Mouse (Mus musculus): ENCODE measurements around the gene Usp7. TPM values are rescaled to one million over a fixed set of nuclear protein-coding genes. Genes with fewer than 3 reads are reported as not detected.

Usp7 gene
- polyA plus RNA-seq, 1 experiment from 2014 or later: 15.7 TPM

DNA sequence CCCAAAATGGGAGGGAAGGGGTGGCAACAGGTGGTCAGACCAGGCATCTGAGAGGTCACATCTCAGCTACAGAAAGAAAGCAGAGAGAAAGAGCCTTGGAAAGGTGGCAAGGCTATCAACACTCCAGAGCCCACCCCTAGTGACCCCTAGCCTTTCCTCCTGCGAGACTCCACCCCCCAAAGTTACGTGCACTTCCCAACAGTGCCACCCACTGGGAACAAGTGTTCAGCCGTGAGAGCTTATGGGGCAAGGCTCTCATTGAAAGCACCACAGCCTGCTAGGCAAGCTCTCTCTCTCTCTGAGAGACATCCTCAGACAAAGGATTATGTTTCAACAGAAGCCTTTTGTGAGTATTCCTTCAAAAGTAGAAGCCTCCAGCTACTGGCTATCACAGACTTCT, 2.8 kb upstream of the Usp7 start:
- Histone ChIP-seq H3K9me3 (ENCODE audit: control insufficient read depth, low read length) (no peaks in the 10 kb centered on the region), H3K4me2 (replicated peaks; ENCODE audit: low read depth) (no peak overlapping the region), H3K27ac (replicated peaks) (no peak overlapping the region), H3K27me3 (ENCODE audit: control insufficient read depth, insufficient read depth, low read length) (no peaks in the 10 kb centered on the region), H3K4me3 (ENCODE audit: low read depth, low read length) (no peak overlapping the region), H3K9ac (ENCODE audit: low read length) (no peak overlapping the region), H3K4me1 (replicated peaks; ENCODE audit: control insufficient read depth, insufficient read depth) (no peaks in the 10 kb centered on the region), H3K36me3 (ENCODE audit: control insufficient read depth, insufficient read depth, low read length) (no peaks in the 10 kb centered on the region)
- WGBS: 5% methylated on average over 3 of the region's 3 CpGs
- ATAC-seq (ENCODE audit: low FRiP score, low TSS enrichment) (no peak), DNase-seq (ENCODE audit: low spot score) (no peak)
- TF ChIP-seq EP300 (optimal IDR thresholded peaks at IDR 0.05) (no peak), CTCF (IDR thresholded peaks at IDR 0.05; ENCODE audit: low read depth) (peak; percentile 53)

DNA sequence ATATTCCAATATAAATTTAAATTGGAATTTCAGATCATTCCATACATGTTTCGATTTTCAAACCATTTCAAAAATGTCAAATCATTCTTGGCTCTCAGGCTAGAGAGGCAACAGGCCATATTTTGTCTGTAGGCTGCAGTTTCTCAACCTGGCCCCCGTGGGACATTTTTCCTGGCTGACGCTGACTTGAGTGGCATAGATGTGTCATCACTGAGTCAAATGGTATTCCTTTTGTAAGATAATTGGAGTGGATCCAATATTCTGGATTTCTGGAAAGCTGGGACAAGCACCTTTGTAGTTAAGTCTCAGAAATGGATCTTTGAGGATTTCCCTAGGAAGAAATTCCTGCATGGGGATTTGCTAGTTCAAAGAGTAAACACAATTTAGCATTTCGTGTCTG, 1.2 kb downstream of the Usp7 start:
- TF ChIP-seq EP300 (optimal IDR thresholded peaks at IDR 0.05): no peak
- TF ChIP-seq CTCF (IDR thresholded peaks at IDR 0.05; ENCODE audit: low read depth): no peak
- DNase-seq (ENCODE audit: low spot score) (no peak), ATAC-seq (ENCODE audit: low FRiP score, low TSS enrichment) (no peak)
- no peaks in the 10 kb centered on the region for H3K27me3 ChIP-seq (ENCODE audit: control insufficient read depth, insufficient read depth, low read length)
- no peaks in the 10 kb centered on the region for H3K9me3 ChIP-seq (ENCODE audit: control insufficient read depth, low read length)
- no peaks in the 10 kb centered on the region for H3K4me1 ChIP-seq (replicated peaks; ENCODE audit: control insufficient read depth, insufficient read depth)
- no peak overlapping the region for H3K4me2 ChIP-seq (replicated peaks; ENCODE audit: low read depth)
- no peaks in the 10 kb centered on the region for H3K36me3 ChIP-seq (ENCODE audit: control insufficient read depth, insufficient read depth, low read length)
- H3K4me3 ChIP-seq (ENCODE audit: low read depth, low read length): no peak overlapping the region
- 71% methylated on average over 4 of the region's 4 CpGs for whole genome bisulfite sequencing
- no peak overlapping the region for H3K27ac ChIP-seq (replicated peaks)
- no peak overlapping the region for H3K9ac ChIP-seq (ENCODE audit: low read length)

DNA sequence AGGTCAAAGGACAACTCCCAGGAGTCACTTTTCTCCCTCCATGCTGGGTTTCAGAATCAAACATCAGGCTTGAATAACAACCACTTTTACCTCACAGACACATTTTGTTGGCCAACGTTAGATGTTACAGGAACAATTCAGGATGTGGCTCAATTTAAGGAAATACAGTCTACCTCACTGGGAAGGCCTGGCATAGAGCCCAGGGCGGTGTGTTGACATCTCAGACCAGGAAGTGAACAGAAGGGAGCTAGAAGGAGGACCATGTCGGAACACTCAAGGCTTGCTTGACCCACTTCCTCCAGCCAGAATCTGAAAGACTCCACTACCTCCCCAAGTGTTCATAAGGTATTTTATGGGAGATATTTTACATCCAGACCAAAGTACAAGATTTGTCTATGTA, 7.4 kb downstream of the Usp7 start:
- no peak overlapping the region for H3K9ac ChIP-seq (ENCODE audit: low read length)
- 41% methylated on average over 3 of the region's 3 CpGs for WGBS
- DNase-seq (ENCODE audit: low spot score) (peak; percentile 72), ATAC-seq (ENCODE audit: low FRiP score, low TSS enrichment) (peak; percentile 56; the same call in 1 of the 2 replicates)
- no peak for TF ChIP-seq EP300 (optimal IDR thresholded peaks at IDR 0.05)
- TF ChIP-seq CTCF (IDR thresholded peaks at IDR 0.05; ENCODE audit: low read depth): no peak
- no peak overlapping the region for H3K4me3 ChIP-seq (ENCODE audit: low read depth, low read length)
- H3K27me3 ChIP-seq (ENCODE audit: control insufficient read depth, insufficient read depth, low read length): no peaks in the 10 kb centered on the region
- H3K4me2 ChIP-seq (replicated peaks; ENCODE audit: low read depth): no peak overlapping the region
- H3K4me1 ChIP-seq (replicated peaks; ENCODE audit: control insufficient read depth, insufficient read depth): no peaks in the 10 kb centered on the region
- H3K9me3 ChIP-seq (ENCODE audit: control insufficient read depth, low read length): no peaks in the 10 kb centered on the region
- H3K27ac ChIP-seq (replicated peaks): no peak overlapping the region
- no peaks in the 10 kb centered on the region for H3K36me3 ChIP-seq (ENCODE audit: control insufficient read depth, insufficient read depth, low read length)

DNA sequence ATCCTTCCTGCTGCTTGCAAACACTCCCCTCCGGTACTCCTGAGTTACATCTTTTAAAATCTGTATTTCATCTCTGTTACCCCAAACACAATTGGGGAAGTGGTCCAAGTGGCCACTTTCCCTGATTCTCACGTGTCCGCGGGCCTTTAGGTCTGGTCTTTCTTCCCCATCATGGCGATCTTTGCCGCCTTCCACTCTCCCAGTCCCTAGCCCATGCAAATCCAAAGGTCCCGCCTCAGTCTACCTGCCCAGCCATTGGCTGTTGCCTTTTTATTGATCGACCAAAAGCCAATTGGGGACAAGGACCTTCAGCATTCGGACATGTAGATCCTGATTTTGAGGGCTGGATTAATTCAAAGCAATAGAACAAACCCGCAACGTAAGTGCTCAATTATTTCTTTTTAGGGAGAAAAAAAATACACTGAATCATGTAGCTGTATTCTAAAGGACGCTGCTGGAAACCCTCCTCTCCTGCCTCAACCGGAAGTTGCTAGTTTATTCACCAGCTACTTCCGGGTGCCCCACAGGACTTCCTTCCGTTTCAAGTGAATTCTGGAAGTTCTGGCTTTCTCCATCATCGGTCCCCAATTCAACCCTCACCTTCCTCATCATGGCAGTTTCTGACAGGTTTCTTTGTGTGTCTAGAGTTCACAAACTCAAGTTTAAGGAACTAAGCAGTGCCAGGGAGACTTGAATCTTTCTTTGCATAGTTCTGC, 8.8 kb downstream of the Usp7 start:
- no peak overlapping the region for H3K9ac ChIP-seq (ENCODE audit: low read length)
- ATAC-seq (ENCODE audit: low FRiP score, low TSS enrichment) (no peak), DNase-seq (ENCODE audit: low spot score) (no peak)
- 78% methylated on average over 16 of the region's 16 CpGs for WGBS
- no peak overlapping the region for H3K27ac ChIP-seq (replicated peaks)
- no peaks in the 10 kb centered on the region for H3K36me3 ChIP-seq (ENCODE audit: control insufficient read depth, insufficient read depth, low read length)
- no peaks in the 10 kb centered on the region for H3K9me3 ChIP-seq (ENCODE audit: control insufficient read depth, low read length)
- no peaks in the 10 kb centered on the region for H3K27me3 ChIP-seq (ENCODE audit: control insufficient read depth, insufficient read depth, low read length)
- no peak overlapping the region for H3K4me3 ChIP-seq (ENCODE audit: low read depth, low read length)
- no peaks in the 10 kb centered on the region for H3K4me1 ChIP-seq (replicated peaks; ENCODE audit: control insufficient read depth, insufficient read depth)
- TF ChIP-seq EP300 (optimal IDR thresholded peaks at IDR 0.05): no peak
- no peak for TF ChIP-seq CTCF (IDR thresholded peaks at IDR 0.05; ENCODE audit: low read depth)
- H3K4me2 ChIP-seq (replicated peaks; ENCODE audit: low read depth): no peak overlapping the region

DNA sequence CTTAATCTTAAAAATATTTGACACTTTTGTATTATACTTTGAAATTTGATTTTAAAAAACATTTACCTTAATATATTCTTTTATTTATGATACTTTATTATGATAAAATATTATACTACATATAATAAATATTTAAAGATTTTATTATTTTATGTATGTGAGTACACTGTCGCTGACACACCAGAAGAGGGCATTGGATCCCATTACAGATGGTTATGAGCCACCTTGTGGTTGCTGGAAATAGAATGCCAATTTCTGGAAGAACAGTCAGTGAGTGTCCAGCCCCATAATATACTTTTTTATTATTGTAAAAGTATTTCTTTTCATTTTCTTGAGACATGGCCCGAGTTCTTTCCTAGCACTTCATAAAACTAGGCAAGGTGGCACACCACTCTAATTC, 10.4 kb downstream of the Usp7 start:
- H3K4me2 ChIP-seq (replicated peaks; ENCODE audit: low read depth): no peak overlapping the region
- no peaks in the 10 kb centered on the region for H3K27me3 ChIP-seq (ENCODE audit: control insufficient read depth, insufficient read depth, low read length)
- H3K27ac ChIP-seq (replicated peaks): no peak overlapping the region
- H3K9ac ChIP-seq (ENCODE audit: low read length): no peak overlapping the region
- TF ChIP-seq CTCF (IDR thresholded peaks at IDR 0.05; ENCODE audit: low read depth): peak; percentile 27
- no peak for TF ChIP-seq EP300 (optimal IDR thresholded peaks at IDR 0.05)
- DNase-seq (ENCODE audit: low spot score) (no peak), ATAC-seq (ENCODE audit: low FRiP score, low TSS enrichment) (no peak)
- 92% methylated on average over 2 of the region's 2 CpGs for WGBS
- H3K4me1 ChIP-seq (replicated peaks; ENCODE audit: control insufficient read depth, insufficient read depth): no peaks in the 10 kb centered on the region
- H3K9me3 ChIP-seq (ENCODE audit: control insufficient read depth, low read length): no peaks in the 10 kb centered on the region
- H3K4me3 ChIP-seq (ENCODE audit: low read depth, low read length): no peak overlapping the region
- no peaks in the 10 kb centered on the region for H3K36me3 ChIP-seq (ENCODE audit: control insufficient read depth, insufficient read depth, low read length)

DNA sequence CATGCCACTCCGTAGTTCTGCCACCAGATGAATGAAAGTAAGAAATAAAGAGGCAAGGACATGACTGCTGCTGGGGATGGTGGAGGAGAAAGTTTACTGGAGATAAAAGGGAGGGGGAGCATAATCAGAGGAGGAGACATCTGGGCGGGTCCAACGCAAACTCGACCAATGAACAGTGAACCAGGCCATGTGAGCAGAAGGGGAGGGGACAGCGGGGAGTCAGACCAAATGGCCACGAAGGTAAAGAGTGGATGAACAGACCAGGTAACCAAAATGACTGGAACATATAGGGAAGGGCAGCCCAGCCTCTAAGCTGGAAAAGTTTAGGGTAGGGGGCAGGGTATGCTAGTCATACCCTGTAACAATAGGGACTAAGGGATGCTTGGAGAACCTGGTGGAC, 10.9 kb downstream of the Usp7 start:
- DNase-seq (ENCODE audit: low spot score): no peak
- Histone ChIP-seq H3K36me3 (ENCODE audit: control insufficient read depth, insufficient read depth, low read length) (no peaks in the 10 kb centered on the region), H3K27ac (replicated peaks) (no peak overlapping the region), H3K4me2 (replicated peaks; ENCODE audit: low read depth) (no peak overlapping the region), H3K9me3 (ENCODE audit: control insufficient read depth, low read length) (no peaks in the 10 kb centered on the region), H3K4me1 (replicated peaks; ENCODE audit: control insufficient read depth, insufficient read depth) (no peaks in the 10 kb centered on the region), H3K4me3 (ENCODE audit: low read depth, low read length) (no peak overlapping the region), H3K27me3 (ENCODE audit: control insufficient read depth, insufficient read depth, low read length) (no peaks in the 10 kb centered on the region), H3K9ac (ENCODE audit: low read length) (no peak overlapping the region)
- no peak for ATAC-seq (ENCODE audit: low FRiP score, low TSS enrichment)
- TF ChIP-seq CTCF (IDR thresholded peaks at IDR 0.05; ENCODE audit: low read depth) (no peak), EP300 (optimal IDR thresholded peaks at IDR 0.05) (no peak)
- WGBS: 53% methylated on average over 6 of the region's 6 CpGs
